Mouse (Mus musculus) intestine, postnatal 0 days (tissue): ENCODE measurements around the gene Slc2a4. TPM values are rescaled to one million over a fixed set of nuclear protein-coding genes. Genes with fewer than 3 reads are reported as not detected.

Source experiments
- ATAC-seq: fragments of 200-750 bp; cut with Nextera tagmentation; 2 replicates; pipeline ENCODE4 v1.8.0; 2017; ENCODE audit warnings: mild to moderate bottlenecking, moderate TSS enrichment, moderate library complexity
- H3K27ac ChIP-seq: fragments of 300-500 bp; sonication (generic); 2 replicates; pipeline ENCODE4 v1.5.1; 2014; ENCODE audit warnings: mild to moderate bottlenecking, low read depth, low read length, moderate library complexity
- H3K27me3 ChIP-seq: fragments of 300-500 bp; sonication (generic); replicated peaks from 2 replicates; pipeline ENCODE4 v1.6.1; 2014; ENCODE audit warnings: low read length, mixed read lengths; ENCODE audit not compliant: control insufficient read depth, insufficient read depth
- H3K36me3 ChIP-seq: fragments of 300-500 bp; sonication (generic); 2 replicates; pipeline ENCODE4 v1.6.1; 2014; ENCODE audit warnings: mild to moderate bottlenecking, moderate library complexity; ENCODE audit not compliant: control insufficient read depth, insufficient read depth
- H3K4me1 ChIP-seq: fragments of 300-500 bp; sonication (generic); replicated peaks from 2 replicates; pipeline ENCODE4 v1.6.1; 2014; ENCODE audit warnings: antibody characterized with exemption, low read length, mixed read lengths; ENCODE audit not compliant: control insufficient read depth, insufficient read depth
- H3K4me2 ChIP-seq: fragments of 300-500 bp; sonication (generic); replicated peaks from 2 replicates; pipeline ENCODE4 v1.6.1; 2014; ENCODE audit warnings: low read depth, mild to moderate bottlenecking, moderate library complexity
- H3K4me3 ChIP-seq: fragments of 300-500 bp; sonication (generic); 2 replicates; pipeline ENCODE4 v1.5.1; 2014; ENCODE audit warnings: low read depth, low read length
- H3K9ac ChIP-seq: fragments of 300-500 bp; sonication (generic); 2 replicates; pipeline ENCODE4 v1.6.1; 2014; ENCODE audit warnings: mild to moderate bottlenecking, low read depth, low read length
- H3K9me3 ChIP-seq: fragments of 300-500 bp; sonication (generic); 2 replicates; pipeline ENCODE4 v1.6.1; 2016; ENCODE audit warnings: mixed run types; ENCODE audit not compliant: control insufficient read depth
- CTCF ChIP-seq: sonication (generic); IDR thresholded peaks from 2 replicates; pipeline ENCODE4 v1.5.1; 2016; ENCODE audit warnings: low read depth, mild to moderate bottlenecking, control low read depth, antibody characterized with exemption, moderate library complexity
- WGBS: fragments of 180-500 bp; shearing (Covaris S2); extraction: QIAGEN DNeasy Blood & Tissue Kit; methylation state at CpG from one replicate; pipeline ENCODE4 v1.1.7; 2014; 5-methylcytosine and 5-hydroxymethylcytosine counted together
- microRNA-seq: library from miRNA; unstranded; fragments of <30 nt; microRNA quantifications from one replicate; pipeline ENCODE4, GENCODE M21; 2016
- polyA plus RNA-seq: library from polyadenylated mRNA; unstranded; fragments of >200 nt; fragmentation: Nextera tagmentation; extraction: Ambion mirVana; gene quantifications from 2 replicates; pipeline ENCODE4 v1.2.1, GENCODE M21; 2015

Slc2a4 gene
- polyA plus RNA-seq, 1 experiment from 2014 or later, result 18.3 TPM

- Histone ChIP-seq H3K4me2 (no peak overlapping the region), H3K27ac (no peak overlapping the region), H3K27me3 (no peaks in the 10 kb centered on the region), H3K4me1 (no peaks in the 10 kb centered on the region), H3K9ac (no peak overlapping the region), H3K36me3 (no peaks in the 10 kb centered on the region), H3K9me3 (no peaks in the 10 kb centered on the region), H3K4me3 (no peak overlapping the region)
- no peak for ATAC-seq
- WGBS, result 72% methylated on average over 5 of the region's 5 CpGs
- no peak for TF ChIP-seq CTCF
These were observed 53.3 kb downstream of the Slc2a4 start for GRCm38 (mm10) chr11:69894671-69895070.

Small RNAs within 50 kb of the gene (microRNA-seq; reads per million reads assigned to microRNA genes)
- gene Gm44349, result not detected

Other genes with a start within 250 kb of the Slc2a4 start
- gene Polr2a, start 189.6 kb downstream of the Slc2a4 start, polyA plus RNA-seq, result 13.3 and 14.0 TPM in 2 replicates
- gene Slc35g3, start 186.2 kb downstream of the Slc2a4 start, polyA plus RNA-seq, result 0.09 and 0.12 TPM in 2 replicates
- gene Zbtb4, start 182.3 kb downstream of the Slc2a4 start, polyA plus RNA-seq, result 2.1 and 2.4 TPM in 2 replicates
- gene Chrnb1, start 152.2 kb downstream of the Slc2a4 start, polyA plus RNA-seq, result 2.4 and 2.8 TPM in 2 replicates
- gene Fgf11, start 146.3 kb downstream of the Slc2a4 start, polyA plus RNA-seq, result 0.18 and 0.38 TPM in 2 replicates
- 58.0 and 59.4 TPM in 2 replicates for gene Tmem102, start 142.6 kb downstream of the Slc2a4 start, polyA plus RNA-seq
- gene Gm39566, start 132.9 kb downstream of the Slc2a4 start, polyA plus RNA-seq, result not detected in 2 replicates
- gene Spem2, start 129.7 kb downstream of the Slc2a4 start, polyA plus RNA-seq, result 0.07 TPM in 1 of 2 replicates, not detected in the other
- not detected in 2 replicates for gene Spem1, start 126.0 kb downstream of the Slc2a4 start, polyA plus RNA-seq
- gene Nlgn2, start 110.4 kb downstream of the Slc2a4 start, polyA plus RNA-seq, result 1.8 and 2.2 TPM in 2 replicates
- 584 and 590 TPM in 2 replicates for gene Tmem256, start 109.7 kb downstream of the Slc2a4 start, polyA plus RNA-seq
- gene Plscr3, start 101.8 kb downstream of the Slc2a4 start, polyA plus RNA-seq, result 42.0 and 44.8 TPM in 2 replicates
- gene Tnk1, start 89.5 kb downstream of the Slc2a4 start, polyA plus RNA-seq, result 11.7 and 12.8 TPM in 2 replicates
- gene Tmem95, start 70.2 kb downstream of the Slc2a4 start, polyA plus RNA-seq, result not detected in 2 replicates
- 4.0 and 4.1 TPM in 2 replicates for gene Kctd11, start 66.8 kb downstream of the Slc2a4 start, polyA plus RNA-seq
- gene Acap1, start 52.6 kb downstream of the Slc2a4 start, polyA plus RNA-seq, result 1.1 TPM in 2 replicates
- gene 2810408A11Rik, start 47.2 kb downstream of the Slc2a4 start, polyA plus RNA-seq, result 3.5 and 3.8 TPM in 2 replicates
- 9.7 and 10.3 TPM in 2 replicates for gene Neurl4, start 47.1 kb downstream of the Slc2a4 start, polyA plus RNA-seq
- 40.4 and 42.3 TPM in 2 replicates for gene Gps2, start 34.3 kb downstream of the Slc2a4 start, polyA plus RNA-seq
- 716 and 774 TPM in 2 replicates for gene Eif5a, start 26.2 kb downstream of the Slc2a4 start, polyA plus RNA-seq
- gene Ybx2, start 12.4 kb downstream of the Slc2a4 start, polyA plus RNA-seq, result 0.42 and 0.43 TPM in 2 replicates
- gene Cldn7, start 16.6 kb upstream of the Slc2a4 start, polyA plus RNA-seq, result 1,243 and 1,341 TPM in 2 replicates
- gene Ctdnep1, start 33.0 kb upstream of the Slc2a4 start, polyA plus RNA-seq, result 23.2 and 24.1 TPM in 2 replicates
- gene Elp5, start 34.3 kb upstream of the Slc2a4 start, polyA plus RNA-seq, result 56.8 and 57.7 TPM in 2 replicates
- 1,065 and 1,136 TPM in 2 replicates for gene Gabarap, start 43.0 kb upstream of the Slc2a4 start, polyA plus RNA-seq
- 32.6 and 37.7 TPM in 2 replicates for gene Phf23, start 47.6 kb upstream of the Slc2a4 start, polyA plus RNA-seq
- gene Dvl2, start 52.4 kb upstream of the Slc2a4 start, polyA plus RNA-seq, result 9.1 TPM in 2 replicates
- gene Acadvl, start 67.2 kb upstream of the Slc2a4 start, polyA plus RNA-seq, result 203 and 215 TPM in 2 replicates
- gene Dlg4, start 68.8 kb upstream of the Slc2a4 start, polyA plus RNA-seq, result 1.4 and 1.8 TPM in 2 replicates
- gene Asgr1, start 105.9 kb upstream of the Slc2a4 start, polyA plus RNA-seq, result not detected in 2 replicates
- gene Asgr2, start 144.5 kb upstream of the Slc2a4 start, polyA plus RNA-seq, result 0.10 and 0.18 TPM in 2 replicates
- gene Mgl2, start 182.1 kb upstream of the Slc2a4 start, polyA plus RNA-seq, result 0.50 and 0.81 TPM in 2 replicates
- 0.78 and 1.1 TPM in 2 replicates for gene Clec10a, start 208.0 kb upstream of the Slc2a4 start, polyA plus RNA-seq